Mouse (Mus musculus): ENCODE data around the gene Gm42791.

- TF ChIP-seq GATA1 (IDR thresholded peaks at IDR 0.05; ENCODE audit: low read length) (no peak), TAL1 (IDR thresholded peaks at IDR 0.05; ENCODE audit: low read length) (no peak)
Observed at GRCm38 (mm10) chr5:148873116-148873515, 121.8 kb downstream of the Gm42791 start.

All from erythroblast, embryonic 14.5 days (primary cell).